Mouse (Mus musculus): ENCODE measurements around the gene Apobec3. TPM values are rescaled to one million over a fixed set of nuclear protein-coding genes. Genes with fewer than 3 reads are reported as not detected.

Apobec3 gene
- polyA plus RNA-seq (2012): 0.03 and 0.07 TPM in 2 replicates

DNA sequence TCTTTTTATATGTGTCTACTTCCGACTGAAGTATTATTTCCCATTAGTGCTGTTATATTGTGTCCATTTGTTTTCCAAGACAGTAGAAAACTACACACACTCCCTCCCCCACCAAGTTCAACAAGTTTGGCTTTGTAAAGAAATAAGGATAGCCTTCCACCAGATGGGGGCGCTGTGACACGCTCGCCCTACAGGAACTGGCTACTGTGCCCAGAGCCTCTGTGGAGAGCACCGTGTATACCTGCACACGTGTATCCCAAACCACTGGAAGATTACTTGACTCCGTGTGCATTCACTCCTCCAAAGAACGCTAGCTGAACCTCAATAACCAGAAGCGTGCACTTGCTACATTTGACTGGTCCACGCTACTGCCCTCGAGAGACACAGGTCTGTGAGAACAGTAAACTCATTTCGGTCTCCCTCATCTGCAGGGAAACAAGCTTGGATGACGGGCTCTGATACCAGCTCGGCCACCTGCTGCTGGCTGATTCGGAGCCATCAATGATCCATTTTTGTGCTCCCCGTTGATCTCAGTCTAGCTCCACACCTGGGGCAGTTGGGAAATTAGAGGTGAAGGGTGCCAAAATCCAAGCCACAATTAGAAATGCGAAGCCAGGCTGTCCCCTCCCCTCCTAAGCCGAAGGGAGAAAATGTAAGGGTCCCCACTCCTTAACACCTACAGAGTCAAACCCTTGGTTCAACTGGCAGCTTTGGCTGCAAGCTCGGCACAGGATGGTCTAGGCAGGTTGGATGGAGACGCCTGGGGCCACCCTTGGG, at the start of gene Apobec3:
Gene Apobec3 (plus strand): TSS at position 224 of the 777 bp plus-strand sequence.
- Histone ChIP-seq H3K27me3 (ENCODE audit: control insufficient read depth) (no peaks in the 10 kb centered on the region), H3K4me3 (replicated peaks) (peak within 1 kb of the TSS; percentile 74), H3K36me3 (ENCODE audit: control insufficient read depth) (no peaks in the 10 kb centered on the region), H3K9me3 (ENCODE audit: control insufficient read depth, low read length) (no peaks in the 10 kb centered on the region), H3K4me1 (ENCODE audit: control insufficient read depth) (peaks cover 33% of the 10 kb centered on the region)
- TF ChIP-seq GATA1 (IDR thresholded peaks at IDR 0.05; ENCODE audit: low read length): no peak
- no peak for TF ChIP-seq TAL1 (IDR thresholded peaks at IDR 0.05; ENCODE audit: low read length)

DNA sequence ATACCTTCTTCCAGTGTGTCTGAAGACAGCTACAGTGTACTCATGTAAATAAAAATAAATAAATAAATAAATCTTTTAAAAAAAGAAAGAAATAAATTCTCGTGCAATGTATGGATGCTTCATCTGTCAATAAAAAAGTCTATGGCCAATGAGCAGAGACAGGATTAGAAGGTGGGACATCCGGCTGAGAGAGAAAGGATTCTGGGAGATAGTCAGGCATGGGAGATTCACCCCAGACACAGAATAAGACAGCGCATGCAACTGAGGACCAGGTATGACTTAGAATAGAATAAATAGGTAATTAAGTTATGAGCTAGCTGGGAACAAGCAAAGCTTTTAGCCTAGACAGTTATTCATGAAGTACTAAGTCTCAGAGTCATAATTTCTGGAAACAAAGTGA, 48.5 kb upstream of the Apobec3 start:
- H3K4me1 ChIP-seq (ENCODE audit: control insufficient read depth): no peaks in the 10 kb centered on the region
- peaks cover 11% of the 10 kb centered on the region for H3K27me3 ChIP-seq (ENCODE audit: control insufficient read depth)
- H3K9me3 ChIP-seq (ENCODE audit: control insufficient read depth, low read length): no peaks in the 10 kb centered on the region
- TF ChIP-seq GATA1 (IDR thresholded peaks at IDR 0.05; ENCODE audit: low read length) (no peak), TAL1 (IDR thresholded peaks at IDR 0.05; ENCODE audit: low read length) (no peak)
- H3K4me3 ChIP-seq (replicated peaks): no peak overlapping the region
- H3K36me3 ChIP-seq (ENCODE audit: control insufficient read depth): no peaks in the 10 kb centered on the region

GRCm38 (mm10) chr15:79845986-79846385, 45.5 kb upstream of the Apobec3 start:
- Histone ChIP-seq H3K36me3 (ENCODE audit: control insufficient read depth) (no peaks in the 10 kb centered on the region), H3K4me1 (ENCODE audit: control insufficient read depth) (no peaks in the 10 kb centered on the region), H3K4me3 (replicated peaks) (no peak overlapping the region), H3K9me3 (ENCODE audit: control insufficient read depth, low read length) (peaks cover 6% of the 10 kb centered on the region; the same call in 1 of the 2 replicates), H3K27me3 (ENCODE audit: control insufficient read depth) (peaks cover 8% of the 10 kb centered on the region)
- TF ChIP-seq GATA1 (IDR thresholded peaks at IDR 0.05; ENCODE audit: low read length): no peak
- TF ChIP-seq TAL1 (IDR thresholded peaks at IDR 0.05; ENCODE audit: low read length): no peak

GRCm38 (mm10) chr15:79847100-79847499, 44.4 kb upstream of the Apobec3 start:
- TF ChIP-seq GATA1 (IDR thresholded peaks at IDR 0.05; ENCODE audit: low read length) (no peak), TAL1 (IDR thresholded peaks at IDR 0.05; ENCODE audit: low read length) (no peak)
- Histone ChIP-seq H3K4me1 (ENCODE audit: control insufficient read depth) (no peaks in the 10 kb centered on the region), H3K4me3 (replicated peaks) (no peak overlapping the region), H3K27me3 (ENCODE audit: control insufficient read depth) (peaks cover 3% of the 10 kb centered on the region), H3K9me3 (ENCODE audit: control insufficient read depth, low read length) (peaks cover 6% of the 10 kb centered on the region; the same call in 1 of the 2 replicates), H3K36me3 (ENCODE audit: control insufficient read depth) (no peaks in the 10 kb centered on the region)

DNA sequence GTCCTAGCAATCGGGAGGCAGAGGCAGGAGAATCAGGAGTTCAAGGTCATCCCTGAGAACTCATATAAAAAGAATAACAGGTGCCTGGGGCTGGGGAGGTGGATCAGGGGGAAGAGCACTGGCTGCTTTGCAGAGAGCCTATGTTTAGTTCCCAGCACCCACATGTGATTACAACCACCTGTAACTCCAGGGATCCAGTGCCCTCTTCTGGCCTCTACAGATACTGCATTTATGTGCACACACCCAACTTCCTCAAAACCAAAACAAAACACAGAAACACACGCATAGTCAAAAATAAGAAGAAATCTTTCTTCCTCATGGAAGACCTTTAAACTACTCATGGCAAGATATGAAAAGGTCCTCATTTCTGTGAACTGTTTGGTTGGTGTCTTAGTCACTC, 41.3 kb upstream of the Apobec3 start:
- Histone ChIP-seq H3K27me3 (ENCODE audit: control insufficient read depth) (peaks cover 3% of the 10 kb centered on the region), H3K4me1 (ENCODE audit: control insufficient read depth) (no peaks in the 10 kb centered on the region), H3K9me3 (ENCODE audit: control insufficient read depth, low read length) (peaks cover 6% of the 10 kb centered on the region; the same call in 1 of the 2 replicates), H3K36me3 (ENCODE audit: control insufficient read depth) (no peaks in the 10 kb centered on the region), H3K4me3 (replicated peaks) (no peak overlapping the region)
- TF ChIP-seq GATA1 (IDR thresholded peaks at IDR 0.05; ENCODE audit: low read length) (no peak), TAL1 (IDR thresholded peaks at IDR 0.05; ENCODE audit: low read length) (no peak)

DNA sequence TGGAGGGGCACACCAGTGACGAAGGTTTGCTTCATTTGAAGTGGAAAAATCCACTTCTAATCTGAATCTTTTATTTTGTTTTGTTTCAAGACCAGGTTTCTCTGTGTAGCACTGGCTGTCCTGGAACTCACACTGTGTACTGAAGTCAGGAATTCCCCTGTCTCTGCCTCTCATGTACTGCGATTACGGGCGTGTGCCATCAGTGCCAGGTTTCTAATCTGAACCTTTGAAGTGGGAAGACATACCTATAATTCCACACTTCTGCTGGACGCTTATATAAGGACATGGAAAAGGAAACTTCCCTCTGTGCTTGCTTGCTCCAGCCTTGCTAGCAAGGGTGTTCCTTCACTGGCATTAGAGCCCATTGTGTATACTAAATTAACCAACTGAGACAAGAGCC, 32.5 kb upstream of the Apobec3 start:
- TF ChIP-seq TAL1 (IDR thresholded peaks at IDR 0.05; ENCODE audit: low read length) (no peak), GATA1 (IDR thresholded peaks at IDR 0.05; ENCODE audit: low read length) (no peak)
- H3K4me1 ChIP-seq (ENCODE audit: control insufficient read depth): no peaks in the 10 kb centered on the region
- H3K4me3 ChIP-seq (replicated peaks): no peak overlapping the region
- no peaks in the 10 kb centered on the region for H3K27me3 ChIP-seq (ENCODE audit: control insufficient read depth)
- no peaks in the 10 kb centered on the region for H3K9me3 ChIP-seq (ENCODE audit: control insufficient read depth, low read length)
- no peaks in the 10 kb centered on the region for H3K36me3 ChIP-seq (ENCODE audit: control insufficient read depth)

- no peak for TF ChIP-seq GATA1 (IDR thresholded peaks at IDR 0.05; ENCODE audit: low read length)
- TF ChIP-seq TAL1 (IDR thresholded peaks at IDR 0.05; ENCODE audit: low read length): no peak
- Histone ChIP-seq H3K9me3 (ENCODE audit: control insufficient read depth, low read length) (no peaks in the 10 kb centered on the region), H3K27me3 (ENCODE audit: control insufficient read depth) (no peaks in the 10 kb centered on the region), H3K36me3 (ENCODE audit: control insufficient read depth) (no peaks in the 10 kb centered on the region), H3K4me1 (ENCODE audit: control insufficient read depth) (no peaks in the 10 kb centered on the region), H3K4me3 (replicated peaks) (no peak overlapping the region)
These were observed 31.6 kb upstream of the Apobec3 start for GRCm38 (mm10) chr15:79859821-79860220.

GRCm38 (mm10) chr15:79867260-79868002, 24.0 kb upstream of the Apobec3 start:
- no peaks in the 10 kb centered on the region for H3K27me3 ChIP-seq (ENCODE audit: control insufficient read depth)
- H3K9me3 ChIP-seq (ENCODE audit: control insufficient read depth, low read length): no peaks in the 10 kb centered on the region
- TF ChIP-seq GATA1 (IDR thresholded peaks at IDR 0.05; ENCODE audit: low read length): no peak
- no peak for TF ChIP-seq TAL1 (IDR thresholded peaks at IDR 0.05; ENCODE audit: low read length)
- H3K36me3 ChIP-seq (ENCODE audit: control insufficient read depth): no peaks in the 10 kb centered on the region
- H3K4me3 ChIP-seq (replicated peaks): no peak overlapping the region
- no peaks in the 10 kb centered on the region for H3K4me1 ChIP-seq (ENCODE audit: control insufficient read depth)

GRCm38 (mm10) chr15:79873545-79873944, 17.9 kb upstream of the Apobec3 start:
- H3K36me3 ChIP-seq (ENCODE audit: control insufficient read depth): no peaks in the 10 kb centered on the region
- TF ChIP-seq TAL1 (IDR thresholded peaks at IDR 0.05; ENCODE audit: low read length): no peak
- TF ChIP-seq GATA1 (IDR thresholded peaks at IDR 0.05; ENCODE audit: low read length): no peak
- H3K27me3 ChIP-seq (ENCODE audit: control insufficient read depth): no peaks in the 10 kb centered on the region
- H3K9me3 ChIP-seq (ENCODE audit: control insufficient read depth, low read length): no peaks in the 10 kb centered on the region
- no peak overlapping the region for H3K4me3 ChIP-seq (replicated peaks)
- H3K4me1 ChIP-seq (ENCODE audit: control insufficient read depth): no peaks in the 10 kb centered on the region
